Mouse (Mus musculus): Measurements from ENCODE around the gene Aqp9. TPM values are rescaled to one million over a fixed set of nuclear protein-coding genes. Genes with fewer than 3 reads are reported as not detected.

Aqp9 gene
- polyA plus RNA-seq (2012; rRNA removed) = 0.34 and 0.39 TPM in 2 replicates

DNA sequence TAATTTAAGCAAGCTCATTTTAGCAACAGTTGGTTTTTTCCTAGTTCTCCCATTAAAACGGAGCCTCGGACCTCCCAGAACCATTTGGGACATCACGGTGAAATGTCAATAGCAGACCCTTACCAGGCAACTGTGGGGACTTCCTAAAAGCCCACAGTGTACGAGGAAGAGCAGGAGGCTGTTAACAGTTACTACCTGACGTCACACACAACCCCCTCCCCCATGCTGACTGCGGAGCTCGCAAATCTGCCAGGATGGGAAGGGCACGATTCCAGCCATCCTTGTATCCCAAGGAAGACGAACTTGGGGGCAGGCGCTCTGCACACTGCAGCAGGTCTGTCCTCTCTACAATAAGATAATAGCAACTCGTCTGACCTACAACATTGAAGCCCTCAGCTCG is at the start of gene Aqp9:
Gene Aqp9, minus strand, starts transcription at position 172 of the 400 bp plus-strand sequence.

DNA sequence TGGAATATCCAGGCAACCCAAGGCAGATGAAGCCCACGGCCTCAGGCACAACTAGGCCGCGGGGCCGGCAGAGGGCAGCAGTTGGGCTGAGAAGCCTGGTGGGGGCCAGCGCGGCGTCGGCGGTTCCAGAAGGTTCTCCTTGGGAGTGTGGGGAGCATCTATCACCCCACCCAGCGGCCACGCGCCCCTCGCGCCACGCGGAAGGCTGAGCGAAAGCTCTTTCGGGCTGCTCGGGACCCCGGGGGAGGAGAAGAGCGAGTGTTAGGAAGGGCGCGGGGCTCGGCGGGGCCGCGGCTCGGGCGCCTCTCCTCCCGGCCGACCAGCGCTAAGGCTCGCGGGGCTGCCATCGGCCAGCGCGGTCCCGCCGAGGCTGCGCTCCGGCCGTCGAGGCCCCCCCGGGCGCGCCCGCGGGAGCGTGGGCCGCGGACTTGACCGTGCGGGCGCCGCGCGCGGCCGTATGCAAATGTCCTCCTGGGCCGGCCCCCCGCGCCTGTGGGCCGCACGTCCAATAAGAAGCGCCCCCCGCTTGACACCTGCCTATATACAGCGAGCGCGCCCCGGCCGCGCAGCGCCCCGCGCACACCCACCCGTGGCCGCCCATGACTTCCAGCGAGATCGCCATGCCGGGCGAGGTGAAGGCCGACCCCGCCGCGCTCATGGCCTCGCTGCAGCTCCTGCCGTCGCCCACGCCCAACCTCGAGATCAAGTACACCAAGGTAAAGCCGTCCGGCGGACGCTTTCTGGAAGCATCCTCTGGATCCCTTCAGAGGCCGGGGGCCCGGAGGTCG is 47.0 kb upstream of the Aqp9 start, which contains the start of gene Aldh1a2:
Gene Aldh1a2, plus strand, starts transcription at position 542 of the 788 bp plus-strand sequence.

Other genes with a start within 250 kb of the Aqp9 start
- gene Lipc, start 216.5 kb downstream of the Aqp9 start, polyA plus RNA-seq (2012; rRNA removed) = 0.05 and 0.08 TPM in 2 replicates
- gene Aldh1a2, start 47.1 kb upstream of the Aqp9 start, polyA plus RNA-seq (2012; rRNA removed) = 13.4 and 19.0 TPM in 2 replicates